Mouse (Mus musculus) thymus, adult 2 months (tissue): ENCODE data around the gene Kdm4b.

Source experiments
- CTCF ChIP-seq: fragments of 200-500 bp; IDR thresholded peaks from 2 replicates; pipeline ENCODE4 v1.5.1; 2012; ENCODE audit warnings: mild to moderate bottlenecking, control low read depth, low read length, moderate library complexity, borderline replicate concordance; ENCODE audit not compliant: control insufficient read depth, poor library complexity, insufficient read depth; ENCODE audit errors: extremely low read depth
- POLR2A ChIP-seq: fragments of 200-500 bp; IDR thresholded peaks from 2 replicates; pipeline ENCODE4 v1.6.1; 2012; ENCODE audit warnings: mild to moderate bottlenecking, low read length, control low read depth, moderate library complexity; ENCODE audit not compliant: control insufficient read depth, poor library complexity, insufficient read depth; ENCODE audit errors: extremely low read depth

- TF ChIP-seq CTCF (no peak), POLR2A (no peak)
Observed at GRCm38 (mm10) chr17:56368291-56368790, 42.5 kb downstream of the Kdm4b start.
